Mouse (Mus musculus): ENCODE data around the gene Dcaf12l2. TPM values are rescaled to one million over a fixed set of nuclear protein-coding genes. Genes with fewer than 3 reads are reported as not detected.

Dcaf12l2 gene
- 2.4 and 2.7 TPM in 2 replicates for polyA plus RNA-seq (2015; fragmentation: Nextera tagmentation; extraction: Ambion mirVana)

DNA sequence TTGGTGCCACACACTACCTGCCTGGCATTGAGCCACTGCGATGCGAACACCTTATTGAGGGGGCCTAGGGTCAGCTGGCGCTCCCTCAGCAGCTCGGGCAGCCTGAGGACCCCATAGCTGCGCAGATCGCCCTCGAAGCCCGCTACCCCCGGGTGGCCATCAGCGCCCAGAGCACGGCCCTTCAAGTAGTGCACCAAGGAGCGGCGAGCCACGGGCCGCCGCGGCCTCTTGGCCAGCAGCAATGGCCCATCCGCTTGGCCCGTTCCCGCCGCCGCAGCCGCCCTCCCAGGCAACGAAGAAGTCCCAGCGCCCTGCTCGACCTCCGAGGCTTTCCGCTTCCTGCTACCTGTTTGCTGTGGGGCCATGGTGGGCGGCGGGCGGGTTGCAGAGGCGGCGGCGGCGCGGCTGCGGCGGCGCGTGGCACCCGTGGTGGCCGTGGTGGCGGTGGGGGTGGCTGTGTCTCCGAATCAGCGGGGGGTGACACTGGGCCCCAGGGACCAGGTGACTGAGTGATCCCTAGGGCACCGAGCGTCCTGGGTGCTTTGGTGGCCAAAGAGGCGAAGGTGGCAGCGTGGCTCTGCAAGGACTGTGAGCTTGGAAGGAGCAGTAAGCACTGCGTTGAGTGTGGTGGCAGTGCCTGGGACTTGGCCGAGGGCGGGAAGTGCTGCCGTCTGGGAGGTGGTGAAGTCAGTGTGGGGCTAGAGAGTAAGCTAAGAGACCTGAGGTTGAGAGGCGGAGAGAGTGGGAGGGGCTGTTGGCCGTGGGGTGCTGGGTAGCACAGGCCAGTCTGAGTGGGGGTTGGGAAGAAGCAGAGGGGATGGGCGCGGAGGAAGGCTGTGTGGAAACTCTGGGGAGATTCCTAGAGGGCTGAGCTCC lies at the start of gene Dcaf12l2:
Gene Dcaf12l2 (minus strand): TSS at position 697 of the 876 bp plus-strand sequence.
- Histone ChIP-seq H3K9me3 (replicated peaks; ENCODE audit: control insufficient read depth, low read length, poor library complexity, severe bottlenecking) (no peaks in the 10 kb centered on the region), H3K27ac (ENCODE audit: low read length) (no peak within 1 kb of the TSS), H3K9ac (ENCODE audit: low read depth, low read length) (peak within 1 kb of the TSS; percentile 72), H3K4me3 (ENCODE audit: low read depth, low read length) (peak within 1 kb of the TSS; percentile 55), H3K36me3 (ENCODE audit: control insufficient read depth, insufficient read depth, low read length) (no peaks in the 10 kb centered on the region), H3K4me2 (ENCODE audit: low read length) (peak within 1 kb of the TSS; percentile 63), H3K27me3 (ENCODE audit: control insufficient read depth, insufficient read depth, low read depth, low read length) (no peaks in the 10 kb centered on the region), H3K4me1 (ENCODE audit: control insufficient read depth, insufficient read depth, low read length) (no peaks in the 10 kb centered on the region)
- peak; percentile 93 for ATAC-seq
- WGBS: 18% methylated on average over 41 of the region's 57 CpGs

- 73% methylated on average over 14 of the region's 14 CpGs for WGBS
- H3K9ac ChIP-seq (ENCODE audit: low read depth, low read length): peak overlapping the region; percentile 72
- H3K4me2 ChIP-seq (ENCODE audit: low read length): peak overlapping the region; percentile 63
- H3K4me1 ChIP-seq (ENCODE audit: control insufficient read depth, insufficient read depth, low read length): no peaks in the 10 kb centered on the region
- no peaks in the 10 kb centered on the region for H3K36me3 ChIP-seq (ENCODE audit: control insufficient read depth, insufficient read depth, low read length)
- H3K27ac ChIP-seq (ENCODE audit: low read length): no peak overlapping the region
- H3K27me3 ChIP-seq (ENCODE audit: control insufficient read depth, insufficient read depth, low read depth, low read length): no peaks in the 10 kb centered on the region
- peak overlapping the region; percentile 55 for H3K4me3 ChIP-seq (ENCODE audit: low read depth, low read length)
- no peak; the same call in 1 of the 2 replicates for ATAC-seq
- no peaks in the 10 kb centered on the region for H3K9me3 ChIP-seq (replicated peaks; ENCODE audit: control insufficient read depth, low read length, poor library complexity, severe bottlenecking)
Measured at GRCm38 (mm10) chrX:44367280-44367645, 879 bp downstream of the Dcaf12l2 start.
